Mouse (Mus musculus): Measurements from ENCODE around the gene Tlr9. TPM values are rescaled to one million over a fixed set of nuclear protein-coding genes. Genes with fewer than 3 reads are reported as not detected.

The Tlr9 gene
- total and polyA plus RNA-seq, 3 experiments, result not detected

DNA sequence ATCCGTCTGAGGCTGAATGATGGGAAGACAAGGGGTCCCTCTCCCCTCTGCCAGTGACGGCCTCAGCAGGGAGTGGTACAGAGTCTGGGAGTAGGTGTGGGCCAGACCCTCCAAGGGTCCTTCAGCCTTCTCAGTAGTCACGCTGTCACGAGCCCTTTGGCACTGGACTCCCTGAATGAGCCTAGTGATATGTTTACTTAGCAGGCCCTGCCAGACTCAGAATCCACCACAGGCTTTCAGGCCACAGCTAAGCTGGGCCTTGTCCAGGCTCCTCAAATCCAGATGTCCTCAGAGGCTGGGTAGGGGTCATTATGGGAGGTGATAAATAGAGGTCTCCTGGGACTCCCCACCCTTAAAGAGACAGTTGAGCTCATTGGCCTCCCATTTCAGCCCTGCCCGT lies 14.2 kb upstream of the Tlr9 start:
- H3K4me1 ChIP-seq (ENCODE audit: control insufficient read depth in 1 of 2, insufficient read depth in 2 of 2, low read length in 2 of 2), result peaks cover 5 to 14% of the 10 kb centered on the region in 2 experiments
- H3K36me3 ChIP-seq (ENCODE audit: control insufficient read depth in 1 of 2, insufficient read depth in 2 of 2, low read length in 2 of 2), result peaks cover 0 to 4% of the 10 kb centered on the region in 2 experiments; a peak in 3 of 4 replicates
- no peaks in the 10 kb centered on the region for H3K9me3 ChIP-seq (replicated peaks; ENCODE audit: insufficient read depth, low read length)
- no peak for DNase-seq (ENCODE audit: low read depth, low spot score)
- TF ChIP-seq USF2 (IDR thresholded peaks at IDR 0.05; ENCODE audit: borderline replicate concordance in 1 of 2, insufficient read depth in 1 of 2, low read depth in 1 of 2, low read length in 2 of 2) (no peak), MEF2A (IDR thresholded peaks at IDR 0.05; ENCODE audit: extremely low read depth, insufficient replicate concordance, low read depth, low read length, poor library complexity, severe bottlenecking) (no peak), MXI1 (IDR thresholded peaks at IDR 0.05; ENCODE audit: low read depth, low read length) (no peak), MAZ (IDR thresholded peaks at IDR 0.05; ENCODE audit: low read depth, low read length) (no peak)
- no peak overlapping the region for H3K27ac ChIP-seq (ENCODE audit: control insufficient read depth, low read depth, low read length)
- H3K79me2 ChIP-seq (ENCODE audit: control insufficient read depth, insufficient read depth, low read length, poor library complexity), result peaks cover 12% of the 10 kb centered on the region; the same call in 1 of the 2 replicates
- H3K9ac ChIP-seq (ENCODE audit: control insufficient read depth, low read depth, low read length, poor library complexity, severe bottlenecking), result no peak overlapping the region
- H3K4me3 ChIP-seq (ENCODE audit: control insufficient read depth in 1 of 2, insufficient read depth in 1 of 2, low read depth in 2 of 2, low read length in 2 of 2), result no peak overlapping the region
- no peaks in the 10 kb centered on the region for H3K27me3 ChIP-seq (ENCODE audit: control insufficient read depth in 1 of 2, insufficient read depth in 2 of 2, low read length in 2 of 2)

DNA sequence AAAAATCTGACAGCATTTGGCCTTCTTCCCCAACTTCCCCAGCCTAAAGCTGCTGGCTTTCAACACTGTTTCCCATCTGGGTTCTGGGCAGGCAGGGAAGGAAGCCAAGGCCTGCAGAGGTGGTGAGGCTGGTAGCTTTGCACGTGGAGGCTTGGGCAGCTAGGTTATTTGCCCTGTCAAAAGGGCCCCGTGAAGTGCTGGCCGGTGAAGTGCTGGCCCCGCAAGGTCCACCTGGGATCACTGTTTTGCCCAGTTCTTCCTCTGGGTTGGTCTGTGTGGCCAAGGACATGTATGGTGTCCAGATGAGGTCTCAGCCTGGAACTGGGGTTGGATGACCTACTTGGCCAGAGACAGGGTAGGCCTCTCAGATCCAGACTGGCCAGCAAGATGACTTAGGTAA lies 12.4 kb upstream of the Tlr9 start:
- peaks cover 2% of the 10 kb centered on the region; the same call in 1 of the 2 replicates for H3K79me2 ChIP-seq (ENCODE audit: control insufficient read depth, insufficient read depth, low read length, poor library complexity)
- no peaks in the 10 kb centered on the region for H3K9me3 ChIP-seq (replicated peaks; ENCODE audit: insufficient read depth, low read length)
- no peak overlapping the region for H3K9ac ChIP-seq (ENCODE audit: control insufficient read depth, low read depth, low read length, poor library complexity, severe bottlenecking)
- H3K4me1 ChIP-seq (ENCODE audit: control insufficient read depth in 1 of 2, insufficient read depth in 2 of 2, low read length in 2 of 2), result peaks cover 0 to under 1% of the 10 kb centered on the region in 2 experiments; a peak in 1 of 4 replicates
- no peaks in the 10 kb centered on the region; a peak in 1 of 4 replicates for H3K36me3 ChIP-seq (ENCODE audit: control insufficient read depth in 1 of 2, insufficient read depth in 2 of 2, low read length in 2 of 2)
- no peak overlapping the region for H3K4me3 ChIP-seq (ENCODE audit: control insufficient read depth in 1 of 2, insufficient read depth in 1 of 2, low read depth in 2 of 2, low read length in 2 of 2)
- no peak for DNase-seq (ENCODE audit: low read depth, low spot score)
- TF ChIP-seq TCF12 (IDR thresholded peaks at IDR 0.05; ENCODE audit: low read depth, low read length), result no peak
- no peak for TF ChIP-seq SIN3A (IDR thresholded peaks at IDR 0.05; ENCODE audit: low read length)
- no peak for TF ChIP-seq MAFK (IDR thresholded peaks at IDR 0.05; ENCODE audit: borderline replicate concordance, low read depth, low read length)
- no peak for TF ChIP-seq USF2 (IDR thresholded peaks at IDR 0.05; ENCODE audit: borderline replicate concordance in 1 of 2, insufficient read depth in 1 of 2, low read depth in 1 of 2, low read length in 2 of 2)
- no peak for TF ChIP-seq EP300 (IDR thresholded peaks at IDR 0.05; ENCODE audit: low read depth in 1 of 2, low read length in 2 of 2)
- no peak for TF ChIP-seq ZNF384 (IDR thresholded peaks at IDR 0.05; ENCODE audit: low read depth, low read length)
- no peak for TF ChIP-seq POLR2AphosphoS5 (IDR thresholded peaks at IDR 0.05; ENCODE audit: borderline replicate concordance, low read depth, low read length)
- TF ChIP-seq MEF2A (IDR thresholded peaks at IDR 0.05; ENCODE audit: extremely low read depth, insufficient replicate concordance, low read depth, low read length, poor library complexity, severe bottlenecking), result no peak
- no peak for TF ChIP-seq MXI1 (IDR thresholded peaks at IDR 0.05; ENCODE audit: low read depth, low read length)
- TF ChIP-seq ZC3H11A (IDR thresholded peaks at IDR 0.05; ENCODE audit: low read depth, low read length), result no peak
- no peak for TF ChIP-seq SMC3 (IDR thresholded peaks at IDR 0.05; ENCODE audit: low read depth, low read length)
- TF ChIP-seq BHLHE40 (IDR thresholded peaks at IDR 0.05; ENCODE audit: borderline replicate concordance, low read depth, low read length), result no peak
- no peak overlapping the region for H3K27ac ChIP-seq (ENCODE audit: control insufficient read depth, low read depth, low read length)
- H3K27me3 ChIP-seq (ENCODE audit: control insufficient read depth in 1 of 2, insufficient read depth in 2 of 2, low read length in 2 of 2), result no peaks in the 10 kb centered on the region

Data from MEL (cell line).